Mouse (Mus musculus): ENCODE data around the gene Fyb2.
A peak's percentile ranks its signal among the peaks of the same experiment; 100 is the strongest.

Gene Fyb2

DNA sequence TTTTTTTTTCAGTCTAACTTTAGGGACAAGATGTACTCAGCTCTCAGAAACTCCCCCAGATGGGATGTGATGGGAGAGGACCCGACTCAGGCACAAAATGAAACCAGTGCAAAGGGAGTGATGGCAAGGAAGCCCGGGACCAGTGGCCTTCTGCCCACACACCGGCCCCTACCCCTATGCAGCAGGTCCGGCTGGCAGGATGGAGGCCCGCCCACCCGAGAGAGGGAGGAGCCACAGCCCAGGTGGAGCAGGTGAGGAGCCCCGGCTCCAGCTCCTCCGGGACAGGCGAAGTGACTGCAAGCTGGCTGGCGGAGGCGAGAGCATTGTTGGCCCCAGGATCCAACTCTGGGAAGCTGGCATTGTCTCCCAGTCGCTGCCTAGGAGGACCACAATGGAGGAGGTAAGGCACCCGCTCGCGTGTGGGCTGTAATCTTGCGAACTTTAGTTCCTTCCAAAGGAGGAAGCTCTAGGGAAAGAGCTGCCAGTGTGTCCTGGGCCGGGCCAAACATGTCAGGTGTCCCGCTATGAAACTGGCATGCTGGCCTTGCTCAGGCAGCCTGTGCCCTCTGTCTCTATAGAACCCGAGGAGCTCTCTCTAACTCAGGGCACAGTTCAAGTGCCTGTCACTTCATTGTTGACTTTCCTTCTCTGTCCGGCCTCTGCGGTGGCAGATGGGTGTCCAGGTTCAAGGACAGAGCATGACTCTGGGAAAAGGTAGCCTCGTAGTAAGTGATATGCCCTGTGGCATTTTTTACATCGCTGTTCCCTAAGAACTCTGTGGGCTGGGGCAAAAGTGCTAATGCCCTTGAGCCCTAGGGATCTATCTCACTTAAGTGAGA is at the start of gene Fyb2:
Fyb2 (plus strand) TSS at position 166 of the 839 bp plus-strand sequence.
- peak; percentile 31; the same call in 1 of the 2 replicates for ATAC-seq (ENCODE audit: low TSS enrichment)

DNA sequence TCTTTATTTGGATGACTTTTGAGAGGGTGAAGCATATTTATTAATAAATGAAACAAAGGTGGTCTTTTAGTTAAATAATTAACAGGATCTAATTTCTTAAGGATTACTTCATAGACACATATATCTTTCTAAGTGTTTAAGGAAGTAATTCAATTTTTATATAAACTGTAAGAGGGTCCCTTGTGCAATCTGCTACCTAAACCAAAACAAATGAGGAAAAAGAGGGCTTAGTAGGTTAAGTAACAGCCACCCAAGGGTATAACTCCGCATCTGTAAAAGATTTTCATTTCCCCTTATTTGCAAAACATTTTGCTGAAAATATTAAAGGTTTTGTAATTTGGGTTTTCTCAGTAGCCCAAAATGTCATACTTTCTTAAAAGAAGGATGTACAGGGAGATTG is 48.9 kb upstream of the Fyb2 start:
- no peak for ATAC-seq (ENCODE audit: low TSS enrichment)

DNA sequence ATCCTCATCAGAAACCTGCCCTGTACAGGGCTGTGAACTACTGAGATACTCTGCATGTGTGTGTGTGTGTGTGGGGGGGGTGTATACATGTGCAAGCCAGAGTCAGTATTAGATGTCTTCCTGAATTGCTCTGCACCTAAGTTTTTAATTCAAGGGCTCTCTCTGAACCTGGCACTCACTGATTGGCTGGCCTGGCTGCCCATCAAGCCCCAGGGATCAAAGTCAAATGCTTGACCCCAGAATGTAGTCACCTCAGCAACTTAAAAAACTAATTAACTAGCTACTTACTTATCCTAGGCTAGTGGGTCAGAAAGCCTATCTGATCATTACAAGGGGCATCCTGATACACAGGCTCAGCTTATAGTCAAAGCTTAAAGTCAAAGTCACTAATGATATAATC is 43.7 kb upstream of the Fyb2 start:
- no peak for ATAC-seq (ENCODE audit: low TSS enrichment)

DNA sequence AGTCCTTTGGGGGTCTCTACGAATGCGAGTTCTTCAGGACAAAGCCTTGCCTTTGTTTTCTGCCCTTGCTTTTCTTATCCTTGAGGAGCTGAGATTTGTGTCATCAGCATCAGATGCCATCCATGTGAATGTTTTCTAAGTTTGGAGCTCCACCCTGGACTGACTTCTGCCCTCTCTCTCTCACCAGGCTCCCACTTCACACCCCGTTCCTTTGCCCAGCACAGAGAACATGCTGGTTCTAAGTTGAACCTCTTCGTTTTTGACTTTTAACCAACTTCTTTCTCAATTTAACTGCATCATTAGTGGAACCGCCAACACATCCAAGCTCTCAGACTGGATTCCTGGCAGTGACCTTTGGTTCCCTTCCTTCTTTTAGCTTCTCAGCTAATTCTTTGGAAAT is 43.1 kb upstream of the Fyb2 start:
- ATAC-seq (ENCODE audit: low TSS enrichment), result no peak

DNA sequence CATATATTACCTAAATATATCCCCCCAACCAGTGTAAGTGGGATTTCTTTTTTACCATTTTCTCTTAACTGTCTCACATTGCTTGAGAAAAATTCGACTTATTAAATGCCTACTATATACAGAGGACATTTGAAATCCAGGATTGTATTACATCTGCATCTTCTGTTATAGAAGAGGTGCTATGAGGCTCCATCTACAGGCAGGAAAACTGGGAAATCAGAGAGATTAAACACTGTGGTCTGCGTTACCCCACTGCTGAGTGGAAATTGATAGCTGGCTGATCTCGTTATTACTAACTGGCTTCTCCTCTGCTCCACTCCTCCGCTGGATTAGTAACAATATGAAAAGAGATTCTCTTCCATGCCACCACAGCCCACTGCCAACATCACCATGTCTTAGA is 37.4 kb upstream of the Fyb2 start:
- no peak for ATAC-seq (ENCODE audit: low TSS enrichment)

DNA sequence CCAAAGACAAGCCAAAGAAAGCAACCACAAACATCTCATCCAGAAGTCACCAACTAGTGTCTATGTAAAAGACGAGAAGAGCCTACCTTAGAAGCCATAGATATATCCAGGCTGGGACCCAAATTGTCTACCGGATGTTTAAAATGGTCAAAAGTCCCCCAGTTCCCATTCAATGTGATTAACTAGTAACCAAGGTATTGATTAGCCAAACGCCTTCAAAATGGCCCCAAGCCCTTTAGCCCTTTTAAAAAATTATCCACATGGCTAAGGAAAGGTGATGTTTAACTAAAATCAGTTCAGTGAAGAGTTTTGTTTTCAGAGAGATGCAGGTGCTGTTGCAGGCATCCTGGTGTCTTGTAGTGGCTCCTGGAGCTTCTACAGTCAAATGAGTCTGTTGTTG is 36.9 kb upstream of the Fyb2 start, which contains the start of gene C8a:
C8a (minus strand) TSS at position 76 of the 400 bp plus-strand sequence.
- no peak for ATAC-seq (ENCODE audit: low TSS enrichment)

DNA sequence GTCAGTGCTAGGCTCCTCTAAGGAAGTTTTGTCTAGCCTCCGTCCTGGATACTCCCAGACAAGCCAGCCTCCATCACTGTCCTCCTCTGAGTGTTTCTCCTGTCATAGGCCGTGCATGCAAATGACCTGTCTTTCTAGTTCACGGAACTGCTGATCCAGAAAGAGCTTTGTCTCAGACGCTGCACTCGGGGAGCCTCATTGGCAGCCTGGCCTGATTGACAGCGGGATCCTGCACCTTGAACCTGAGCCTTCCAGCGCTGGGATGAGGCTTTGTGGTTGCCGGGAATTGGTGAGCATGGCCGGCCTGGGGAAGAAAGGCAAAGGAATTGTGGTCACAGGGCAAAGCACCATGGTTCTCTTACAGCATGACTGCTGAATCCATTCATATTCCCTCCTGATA is 25.8 kb upstream of the Fyb2 start:
- ATAC-seq (ENCODE audit: low TSS enrichment), result no peak

DNA sequence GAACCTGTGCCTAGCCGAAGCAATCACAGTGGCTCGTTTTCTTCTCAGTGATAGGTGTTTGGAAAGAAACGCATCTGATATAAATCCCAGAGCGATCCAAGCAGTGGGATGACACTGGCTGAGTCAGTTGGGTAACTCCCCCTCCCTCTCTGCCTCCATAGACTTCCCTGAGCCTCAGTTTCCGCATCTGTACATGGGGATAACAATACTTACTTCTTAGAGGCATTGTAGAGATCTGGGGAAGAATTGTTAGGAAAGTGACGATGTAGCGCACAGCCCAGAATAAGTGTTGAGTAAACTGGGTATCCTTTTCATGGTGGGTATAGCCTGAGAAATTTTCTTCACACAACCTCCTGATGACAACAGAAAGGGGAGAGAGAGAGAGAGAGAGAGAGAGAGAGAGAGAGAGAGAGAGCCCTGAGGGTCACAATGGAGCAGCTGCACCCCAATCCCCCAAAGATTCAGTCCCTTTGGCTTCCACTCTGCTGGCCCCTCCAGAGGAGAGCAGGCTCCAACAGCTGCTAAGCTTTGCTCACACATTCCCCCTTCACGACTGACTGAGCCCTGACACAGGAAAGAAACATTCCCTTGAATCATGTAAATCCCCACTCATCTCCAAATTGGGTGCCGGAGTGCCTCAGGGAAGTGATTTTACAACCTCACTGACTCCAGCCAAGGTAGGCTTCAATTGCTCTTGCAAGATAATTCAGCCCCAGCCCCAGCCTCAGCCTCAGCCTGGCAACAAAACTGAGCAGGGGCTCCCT is 24.6 kb upstream of the Fyb2 start:
- no peak for ATAC-seq (ENCODE audit: low TSS enrichment)

DNA sequence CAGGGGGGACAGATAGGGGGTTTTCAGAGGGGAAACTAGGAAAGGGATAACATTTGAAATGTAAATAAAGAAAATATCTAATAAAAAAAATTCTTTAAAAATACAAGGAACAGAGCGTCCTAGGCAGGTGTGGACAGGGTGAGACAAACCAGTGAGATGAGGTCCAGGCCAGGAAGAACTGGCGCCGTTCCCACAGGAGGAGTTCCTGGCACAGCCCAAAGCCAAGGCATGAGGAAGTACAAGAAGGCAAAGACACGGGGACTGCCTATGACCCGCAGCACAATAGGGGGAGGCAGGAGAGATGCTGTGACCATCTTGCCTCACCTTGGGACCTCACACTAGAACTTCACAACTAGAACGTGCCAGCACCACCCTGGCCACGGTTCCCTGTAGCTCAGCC is 21.5 kb upstream of the Fyb2 start:
- no peak for ATAC-seq (ENCODE audit: low TSS enrichment)

DNA sequence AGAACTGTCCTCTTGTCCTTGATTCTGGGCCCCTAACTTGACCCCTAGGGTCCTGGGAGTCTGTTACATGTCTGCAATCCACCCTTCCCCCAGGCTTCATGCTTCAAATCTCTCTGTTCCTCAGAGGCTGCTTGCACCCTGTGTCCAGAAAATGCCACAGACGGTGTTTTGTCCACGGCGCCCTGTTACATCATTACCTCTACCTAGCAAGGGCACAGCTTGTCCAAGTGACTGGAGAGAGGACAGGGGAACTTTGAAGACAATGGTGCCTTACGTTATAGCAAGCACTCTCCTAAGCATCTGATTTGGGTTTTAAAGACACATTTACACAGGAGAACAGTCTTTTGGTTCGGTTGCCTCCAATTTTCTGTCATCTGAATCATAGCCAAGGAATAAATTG is 19.7 kb upstream of the Fyb2 start:
- no peak for ATAC-seq (ENCODE audit: low TSS enrichment)

DNA sequence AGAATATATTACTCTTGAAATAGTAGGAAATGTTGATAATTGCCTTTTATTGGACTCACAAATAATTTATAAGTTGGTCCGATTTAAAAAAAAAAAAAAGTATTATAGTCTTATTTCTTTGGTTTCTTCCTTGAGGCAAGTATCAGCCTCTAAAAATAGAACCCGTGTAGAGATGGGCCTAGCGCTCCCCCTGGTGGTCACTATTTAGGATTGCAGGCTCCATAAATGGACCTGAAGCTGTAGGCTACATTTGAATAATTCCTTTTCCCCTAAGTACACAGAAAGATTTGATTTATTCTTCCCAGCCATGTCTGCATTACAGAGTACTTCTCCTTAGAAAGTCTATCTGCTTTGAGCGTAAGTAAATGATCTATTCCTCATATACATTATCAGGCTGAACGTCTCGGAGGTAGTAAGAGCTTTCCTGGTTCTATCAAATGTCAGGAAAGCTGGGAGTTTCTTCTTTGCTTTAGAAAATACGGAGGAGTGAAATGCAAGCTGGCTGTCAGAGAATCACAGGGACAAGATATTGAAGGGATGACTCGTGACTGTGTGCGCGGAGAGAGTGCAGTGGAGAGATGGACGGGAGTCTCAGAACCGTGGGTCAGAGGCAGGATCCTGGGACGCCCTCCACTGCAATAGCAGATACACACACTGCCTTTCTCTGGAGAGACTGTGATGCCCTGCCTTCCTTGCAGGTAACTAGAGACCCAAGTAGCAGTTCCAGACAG is 19.1 kb upstream of the Fyb2 start:
- peak; percentile 72 for ATAC-seq (ENCODE audit: low TSS enrichment)

DNA sequence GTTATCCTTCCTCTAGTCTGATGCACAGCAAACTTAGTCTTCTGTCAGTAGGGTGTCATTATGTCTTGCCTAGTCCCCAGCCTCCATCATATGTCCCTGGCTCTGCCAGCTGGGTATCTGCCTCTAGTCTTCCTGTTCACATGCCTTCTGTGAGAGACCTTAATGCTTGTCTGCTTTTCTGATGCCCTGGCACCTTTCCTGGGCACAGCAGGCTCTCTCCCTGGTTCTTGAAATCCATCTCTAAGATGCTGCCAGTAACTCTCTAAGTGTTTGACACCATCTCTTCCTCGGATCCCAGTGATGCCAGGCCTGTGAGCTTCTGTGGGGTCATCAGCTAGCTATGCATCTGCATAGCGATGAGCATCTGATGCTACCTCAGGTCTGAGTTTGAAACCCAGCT is 10.4 kb upstream of the Fyb2 start:
- no peak for ATAC-seq (ENCODE audit: low TSS enrichment)

DNA sequence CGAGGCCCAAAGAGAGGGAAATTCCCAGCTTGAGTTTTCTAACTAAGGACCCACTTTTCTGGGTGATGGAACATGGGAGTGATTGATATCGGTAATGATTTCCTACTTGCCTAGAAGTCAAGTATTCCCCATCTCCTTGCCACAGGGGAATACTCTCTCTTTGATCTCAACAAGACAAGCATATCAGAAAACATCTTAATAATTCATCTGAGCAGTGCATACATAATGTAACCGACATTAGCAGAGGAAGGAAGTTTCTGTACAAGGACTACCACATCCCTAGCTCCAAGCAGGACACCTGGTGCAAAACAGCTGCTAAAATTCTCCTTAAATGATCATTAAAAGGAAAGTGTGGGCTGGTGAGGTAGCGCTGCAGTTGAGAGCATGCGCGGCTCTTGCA is 8.2 kb upstream of the Fyb2 start:
- ATAC-seq (ENCODE audit: low TSS enrichment), result no peak

DNA sequence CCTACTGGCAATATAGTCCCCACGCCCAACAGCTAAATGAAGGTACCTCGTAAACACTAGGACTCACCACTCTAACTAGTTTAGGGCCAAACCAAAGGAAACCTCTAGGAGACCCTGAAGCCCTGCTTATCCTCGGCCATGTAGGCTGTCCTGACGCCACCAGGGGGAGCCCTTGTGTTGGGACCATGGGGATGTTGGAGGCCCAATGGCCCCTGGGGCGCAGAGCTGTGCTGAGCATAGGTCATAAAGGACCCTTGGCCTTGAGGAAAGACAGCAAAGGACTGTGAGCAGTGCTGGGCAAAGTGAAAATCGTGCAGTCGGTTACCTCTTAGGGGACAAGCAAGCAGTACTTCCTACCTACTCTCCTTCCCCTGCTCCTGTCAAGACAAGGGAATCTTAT is 1.6 kb upstream of the Fyb2 start:
- ATAC-seq (ENCODE audit: low TSS enrichment), result peak; percentile 93

DNA sequence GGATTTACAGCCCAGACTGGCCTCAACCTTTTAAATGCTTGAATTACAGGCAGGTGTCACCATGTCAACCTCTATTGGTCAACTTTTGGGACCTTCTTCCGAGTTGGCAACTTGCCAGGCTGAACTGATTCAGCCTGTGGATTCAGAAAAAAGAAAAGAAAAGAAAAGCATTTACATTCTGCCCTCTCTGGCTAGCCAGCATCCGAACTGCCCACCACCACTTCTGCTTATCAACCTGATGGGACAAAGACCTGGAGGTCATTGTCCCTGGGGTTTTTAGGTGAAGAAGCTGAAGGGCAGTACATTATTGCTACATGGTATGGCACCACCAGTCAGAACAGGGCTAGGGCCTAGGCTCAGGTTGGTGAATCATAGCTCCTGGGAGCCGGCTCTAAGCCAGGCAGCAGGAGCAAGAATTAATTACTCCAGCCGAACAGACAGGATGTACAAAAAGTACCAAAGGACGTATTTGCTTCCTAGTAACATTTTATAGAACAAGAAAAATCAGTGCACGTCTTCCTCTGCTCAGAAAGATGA is 1.5 kb downstream of the Fyb2 start:
- ATAC-seq (ENCODE audit: low TSS enrichment), result no peak

DNA sequence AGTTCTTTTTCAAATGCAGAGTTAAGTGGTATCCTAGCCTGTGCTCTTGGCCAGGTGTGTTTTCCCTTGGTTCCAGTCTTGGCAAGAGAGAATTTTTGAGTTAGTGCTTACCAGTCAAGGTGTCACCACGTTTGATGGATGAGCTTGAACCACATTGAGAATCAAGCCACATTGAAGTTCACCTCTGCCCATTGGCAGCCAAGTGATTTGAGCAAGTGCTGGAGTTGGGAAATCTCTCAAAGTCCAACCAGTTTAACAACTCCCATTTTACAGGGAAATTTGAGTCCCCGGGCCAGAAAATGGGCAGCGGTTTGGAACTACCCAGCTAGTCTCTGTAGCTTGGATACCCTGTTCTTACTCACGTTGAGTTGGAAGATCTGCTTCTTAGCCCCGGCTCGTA is 4.8 kb downstream of the Fyb2 start:
- ATAC-seq (ENCODE audit: low TSS enrichment), result no peak

DNA sequence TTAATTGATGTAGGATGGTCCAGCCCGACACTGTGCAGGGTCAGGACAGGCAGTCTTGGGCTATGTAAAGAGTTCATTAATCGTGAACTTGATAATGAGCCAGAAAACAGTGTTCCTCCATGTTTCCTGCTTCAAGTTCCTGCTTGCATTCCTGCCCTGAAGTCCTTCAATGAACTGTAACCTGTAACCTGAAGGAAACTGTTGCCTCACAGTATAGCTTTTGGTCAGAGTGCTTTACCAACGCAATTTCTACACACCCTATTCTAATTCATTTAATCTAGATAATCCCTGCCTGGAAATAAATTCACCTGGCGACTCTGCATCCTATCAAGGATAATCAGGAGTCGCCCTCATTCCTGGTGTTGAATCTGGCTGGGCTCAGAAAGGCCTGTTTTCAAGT is 12.1 kb downstream of the Fyb2 start:
- ATAC-seq (ENCODE audit: low TSS enrichment), result no peak

DNA sequence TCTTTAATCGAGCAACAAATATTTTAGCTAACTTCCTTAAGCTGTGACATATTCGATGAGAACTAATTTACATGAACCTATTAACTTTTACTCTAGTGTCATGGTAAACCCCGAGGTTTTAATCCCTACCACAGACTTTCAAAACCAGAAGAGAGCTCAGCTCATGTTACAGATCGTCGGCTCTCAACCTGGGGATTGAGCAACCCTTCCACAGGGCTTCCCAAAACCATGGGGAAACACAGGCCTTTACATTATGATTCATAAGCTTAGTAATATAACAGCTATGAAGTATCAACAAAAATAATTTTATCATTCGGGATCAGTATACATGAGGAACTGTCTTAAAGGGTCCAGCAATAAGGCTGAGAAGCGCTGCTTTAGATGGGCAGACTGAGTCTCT is 15.9 kb downstream of the Fyb2 start:
- no peak for ATAC-seq (ENCODE audit: low TSS enrichment)

DNA sequence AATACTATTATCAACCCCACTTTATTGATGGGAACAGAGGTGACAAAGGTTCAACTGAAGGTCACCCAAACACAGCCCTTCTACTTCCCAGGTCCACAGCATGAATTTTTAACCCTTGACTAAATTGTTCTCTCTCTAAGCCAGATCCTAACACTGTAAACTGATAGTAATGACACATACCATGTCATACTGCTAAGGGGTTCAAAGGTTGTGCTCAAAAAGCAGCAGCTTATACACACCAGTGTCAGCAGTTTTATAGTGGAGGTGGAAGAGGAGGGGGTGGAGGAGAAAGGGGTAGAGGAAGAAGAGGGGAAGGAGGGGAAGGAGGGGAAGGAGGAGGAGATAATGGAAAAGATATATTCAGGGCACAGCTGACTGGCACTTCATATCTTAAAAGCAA is 20.4 kb downstream of the Fyb2 start:
- ATAC-seq (ENCODE audit: low TSS enrichment), result no peak

DNA sequence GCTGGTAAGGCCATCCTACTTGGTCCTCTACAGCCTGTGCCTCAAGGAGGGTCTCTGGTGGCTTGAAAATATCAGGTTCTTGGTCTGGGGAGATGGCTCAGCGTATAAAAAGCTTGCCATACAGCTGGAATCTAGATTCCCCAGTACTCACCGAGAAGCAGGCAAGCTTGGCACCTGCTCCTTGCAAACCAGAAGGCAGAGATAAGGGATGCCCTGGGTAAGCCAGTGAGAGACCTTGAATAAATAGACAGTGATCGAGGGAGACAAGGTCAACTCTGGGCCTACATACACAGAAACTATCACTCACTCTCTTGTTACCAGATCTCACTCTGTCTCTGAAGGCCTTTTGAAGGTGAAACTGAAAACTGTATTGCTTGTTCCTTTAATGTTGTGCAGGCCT is 21.7 kb downstream of the Fyb2 start:
- ATAC-seq (ENCODE audit: low TSS enrichment), result no peak

DNA sequence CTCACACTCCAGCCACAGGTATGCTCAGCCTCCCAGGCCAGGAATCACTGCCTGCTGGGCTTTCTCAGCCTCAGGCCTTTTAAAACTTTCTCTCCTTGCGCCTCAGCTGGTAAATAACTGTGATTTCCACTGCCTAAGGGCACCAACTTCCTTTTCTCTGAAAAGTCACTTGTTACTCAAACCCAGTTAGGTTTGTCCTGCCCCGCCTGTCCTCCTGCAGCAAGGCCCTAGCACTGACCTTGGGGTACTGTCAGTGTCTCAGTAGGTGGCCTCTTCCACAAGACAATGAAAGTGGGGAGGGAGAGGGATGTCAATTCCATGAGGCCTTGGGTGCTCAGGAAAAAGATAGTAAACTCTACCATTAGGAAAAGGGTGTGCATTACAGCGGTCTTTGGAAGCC is 22.2 kb downstream of the Fyb2 start:
- no peak for ATAC-seq (ENCODE audit: low TSS enrichment)

DNA sequence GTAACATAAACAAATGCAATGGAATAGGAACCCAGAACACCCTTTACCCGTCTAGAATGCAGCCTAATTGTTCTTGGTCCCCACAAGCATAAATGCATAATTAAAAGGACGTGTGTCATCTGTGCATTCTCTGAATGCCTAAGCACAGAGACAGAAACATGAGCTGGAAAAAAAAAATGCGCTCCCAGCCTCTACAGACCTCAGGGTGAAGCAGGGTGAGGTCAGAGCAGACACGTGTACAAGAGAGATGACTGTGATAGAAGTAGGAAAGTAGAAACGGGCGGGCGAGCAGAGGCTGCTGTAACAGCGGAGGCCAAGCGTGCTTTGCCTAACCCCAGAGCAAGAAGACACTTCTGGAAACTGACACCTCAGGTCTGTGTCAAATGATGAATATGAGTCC is 22.8 kb downstream of the Fyb2 start:
- no peak for ATAC-seq (ENCODE audit: low TSS enrichment)

All from frontal cortex, adult (tissue).